Mouse (Mus musculus) CH12.LX (cell line): Measurements from ENCODE around the gene Gipc2. TPM values are rescaled to one million over a fixed set of nuclear protein-coding genes. Genes with fewer than 3 reads are reported as not detected.

Source experiments
- DNase-seq: peaks from one replicate; pipeline ENCODE4 v3.0.0-alpha.2; 2013; ENCODE audit errors: extremely low read depth
- H3K27ac ChIP-seq: 2 replicates; pipeline ENCODE4 v1.5.1; 2012; ENCODE audit warnings: low read depth, mild to moderate bottlenecking, control low read depth, moderate library complexity; ENCODE audit not compliant: insufficient read depth
- H3K27me3 ChIP-seq: replicated peaks from 2 replicates; pipeline ENCODE3; 2012; ENCODE audit warnings: inconsistent platforms
- H3K36me3 ChIP-seq, 2 experiments: replicated peaks in 1 of 2; 2 replicates each; pipeline versions ENCODE3 to v1.6.1; 2012; ENCODE audit warnings: inconsistent platforms in 1 of 2, low read length in 1 of 2, mild to moderate bottlenecking in 1 of 2, mixed read lengths in 1 of 2, moderate library complexity in 1 of 2; ENCODE audit not compliant: control insufficient read depth in 1 of 2, insufficient read depth in 1 of 2
- H3K4me1 ChIP-seq, 2 experiments: 2 replicates each; pipeline ENCODE4 v1.6.1; 2012; ENCODE audit warnings: inconsistent platforms in 1 of 2, moderate library complexity in 1 of 2; ENCODE audit not compliant: insufficient read depth in 2 of 2, control insufficient read depth in 1 of 2
- H3K4me2 ChIP-seq: 2 replicates; pipeline ENCODE4 v1.6.1; 2012; ENCODE audit warnings: low read depth, mild to moderate bottlenecking, control low read depth; ENCODE audit not compliant: poor library complexity, insufficient read depth, severe bottlenecking
- H3K4me3 ChIP-seq, 3 experiments: fragments of 150-350 bp in 1 of 3; sonication (generic) in 1 of 3; replicated peaks in 1 of 3; 2 replicates each; pipeline versions ENCODE3 to v1.5.1; 2011 to 2012; ENCODE audit warnings: low read depth in 2 of 3, low read length in 2 of 3, mild to moderate bottlenecking in 2 of 3, moderate library complexity in 2 of 3, control low read depth in 1 of 3, improper control_type of control experiment in 1 of 3, inconsistent platforms in 1 of 3, mixed read lengths in 1 of 3; ENCODE audit not compliant: poor library complexity in 1 of 3
- H3K79me2 ChIP-seq: replicated peaks from 2 replicates; pipeline ENCODE4 v1.6.1; 2012; ENCODE audit warnings: mild to moderate bottlenecking, moderate library complexity; ENCODE audit not compliant: control insufficient read depth, poor library complexity, insufficient read depth, severe bottlenecking; ENCODE audit errors: extremely low read depth
- H3K9ac ChIP-seq: 2 replicates; pipeline ENCODE4 v1.6.1; 2012; ENCODE audit warnings: low read depth, mild to moderate bottlenecking, control low read depth, moderate library complexity; ENCODE audit not compliant: insufficient read depth
- H3K9me3 ChIP-seq: replicated peaks from 2 replicates; pipeline ENCODE3; 2012; ENCODE audit warnings: low read length, inconsistent platforms, mixed read lengths
- BHLHE40 ChIP-seq: IDR thresholded peaks from 2 replicates; pipeline ENCODE4 v1.6.1; 2011; ENCODE audit warnings: mild to moderate bottlenecking, low read depth, low read length, improper control_type of control experiment
- CHD1 ChIP-seq: IDR thresholded peaks from 2 replicates; pipeline ENCODE4 v1.6.1; 2012; ENCODE audit warnings: low read depth, low read length, improper control_type of control experiment, inconsistent platforms
- CHD2 ChIP-seq: IDR thresholded peaks from 2 replicates; pipeline ENCODE4 v1.6.1; 2011; ENCODE audit warnings: low read length, improper control_type of control experiment
- CTCF ChIP-seq, 2 experiments: IDR thresholded peaks in 1 of 2; conservative IDR thresholded peaks in 1 of 2; 2 replicates each; pipeline ENCODE4 v1.5.1; 2011 to 2012; ENCODE audit warnings: low read depth in 2 of 2, low read length in 2 of 2, improper control_type of control experiment in 1 of 2, inconsistent platforms in 1 of 2, mild to moderate bottlenecking in 1 of 2, moderate library complexity in 1 of 2
- E2F4 ChIP-seq: IDR thresholded peaks from 2 replicates; pipeline ENCODE4 v1.6.1; 2011; ENCODE audit warnings: low read depth, low read length, improper control_type of control experiment; ENCODE audit not compliant: insufficient replicate concordance
- EP300 ChIP-seq: IDR thresholded peaks from 2 replicates; pipeline ENCODE4 v1.6.1; 2011; ENCODE audit warnings: low read length, improper control_type of control experiment
- GABPA ChIP-seq: IDR thresholded peaks from 2 replicates; pipeline ENCODE4 v1.6.1; 2012; ENCODE audit warnings: low read depth, low read length, improper control_type of control experiment, inconsistent platforms; ENCODE audit not compliant: insufficient replicate concordance
- IRF4 ChIP-seq: IDR thresholded peaks from 2 replicates; pipeline ENCODE4 v1.6.1; 2014; ENCODE audit warnings: low read depth, mild to moderate bottlenecking, inconsistent platforms, low read length, improper control_type of control experiment
- JUN ChIP-seq: IDR thresholded peaks from 2 replicates; pipeline ENCODE4 v1.6.1; 2011; ENCODE audit warnings: low read depth, mild to moderate bottlenecking, low read length, improper control_type of control experiment, moderate library complexity; ENCODE audit not compliant: insufficient read depth
- MAFK ChIP-seq: IDR thresholded peaks from 2 replicates; pipeline ENCODE4 v1.6.1; 2011; ENCODE audit warnings: low read length, improper control_type of control experiment; ENCODE audit not compliant: insufficient replicate concordance
- MAX ChIP-seq: IDR thresholded peaks from 2 replicates; pipeline ENCODE4 v1.6.1; 2011; ENCODE audit warnings: low read length, improper control_type of control experiment
- POLR2AphosphoS2 ChIP-seq: IDR thresholded peaks from 2 replicates; pipeline ENCODE4 v1.6.1; 2011; ENCODE audit warnings: low read depth, low read length, improper control_type of control experiment
- SIN3A ChIP-seq: IDR thresholded peaks from 2 replicates; pipeline ENCODE4 v1.6.1; 2012; ENCODE audit warnings: low read length, improper control_type of control experiment, inconsistent platforms
- UBTF ChIP-seq: IDR thresholded peaks from 2 replicates; pipeline ENCODE4 v1.6.1; 2012; ENCODE audit warnings: low read depth, mild to moderate bottlenecking, inconsistent platforms, low read length, improper control_type of control experiment, moderate library complexity
- USF1 ChIP-seq: IDR thresholded peaks from 2 replicates; pipeline ENCODE4 v1.6.1; 2014; ENCODE audit warnings: low read depth, mild to moderate bottlenecking, inconsistent platforms, low read length, improper control_type of control experiment
- ZC3H11A ChIP-seq: IDR thresholded peaks from 2 replicates; pipeline ENCODE4 v1.6.1; 2012; ENCODE audit warnings: low read depth, mild to moderate bottlenecking, inconsistent platforms, low read length, improper control_type of control experiment
- ZMIZ1 ChIP-seq: IDR thresholded peaks from 2 replicates; pipeline ENCODE4 v1.6.1; 2012; ENCODE audit warnings: low read depth, mild to moderate bottlenecking, inconsistent platforms, low read length, improper control_type of control experiment
- ZNF384 ChIP-seq: IDR thresholded peaks from 2 replicates; pipeline ENCODE4 v1.6.1; 2012; ENCODE audit warnings: low read depth, low read length, improper control_type of control experiment, inconsistent platforms
- dilution Hi-C: fragments of 300-500 bp; cut with MboI; formaldehyde crosslinking; loops from 2 replicates; pipeline ENCODE4 v1.14.3; 2020; ENCODE audit warnings: low sequenced_read_pairs; ENCODE audit not compliant: extremely low pct_unique_long_range_greater_than_20kb, extremely low pct_ligation_motif_present
- in situ Hi-C: fragments of 300-500 bp; cut with MboI; formaldehyde crosslinking; loops from 3 replicates; pipeline ENCODE4 v1.14.3; 2019; ENCODE audit warnings: low sequenced_read_pairs, low pct_ligation_motif_present, low pct_unique_long_range_greater_than_20kb, mixed read lengths
- polyA plus RNA-seq: library from polyadenylated mRNA; unstranded; fragments of >175 nt; gene quantifications from 2 replicates; pipeline ENCODE4 v1.2.1, GENCODE M21; 2012; ENCODE audit warnings: low read depth; ENCODE audit not compliant: insufficient read length
- total RNA-seq, 2 experiments: library from RNA; depleted of rRNA; stranded (reverse); fragments of 300-350 nt in 1 of 2; fragments of >200 nt in 1 of 2; gene quantifications; 2 replicates each; pipeline ENCODE4 v1.2.3; 2012 to 2014

The Gipc2 gene
- total and polyA plus RNA-seq, 3 experiments, result 0.24 to 1.2 (median 0.38) TPM

- in situ Hi-C loops, result no loop called here
- dilution Hi-C loops, result no loop called here
- DNase-seq, result no peak
- Histone ChIP-seq H3K4me2 (no peak overlapping the region), H3K9ac (no peak overlapping the region), H3K79me2 (no peaks in the 10 kb centered on the region), H3K9me3 (no peaks in the 10 kb centered on the region), H3K4me3 (no peak overlapping the region), H3K27ac (no peak overlapping the region), H3K4me1 (peaks cover 11 to 24% of the 10 kb centered on the region in 2 experiments), H3K27me3 (no peaks in the 10 kb centered on the region), H3K36me3 (no peaks in the 10 kb centered on the region)
- TF ChIP-seq ZMIZ1 (no peak), SIN3A (no peak), GABPA (no peak), JUN (no peak), BHLHE40 (no peak), UBTF (no peak), CTCF (conservative IDR thresholded peaks at IDR 0.05 in 1 of 2, IDR thresholded peaks at IDR 0.05 in 1 of 2; ENCODE audit: low read depth in 2 of 2, low read length in 2 of 2) (no peak), ZNF384 (no peak)
Measured at GRCm38 (mm10) chr3:152149863-152150262, 16.2 kb downstream of the Gipc2 start.

- no peak for DNase-seq
- dilution Hi-C loops, result no loop called here
- Histone ChIP-seq H3K27me3 (no peaks in the 10 kb centered on the region), H3K9me3 (no peaks in the 10 kb centered on the region), H3K4me2 (peak overlapping the region; percentile 8; the same call in 1 of the 2 replicates), H3K27ac (no peak overlapping the region), H3K9ac (no peak overlapping the region), H3K36me3 (no peaks in the 10 kb centered on the region), H3K4me1 (peaks cover 8 to 21% of the 10 kb centered on the region in 2 experiments), H3K79me2 (no peaks in the 10 kb centered on the region), H3K4me3 (no peak overlapping the region)
- TF ChIP-seq E2F4 (no peak), EP300 (no peak), IRF4 (no peak), MAFK (no peak), POLR2AphosphoS2 (no peak), MAX (no peak), USF1 (no peak), ZC3H11A (no peak), CHD2 (no peak), SIN3A (no peak), CHD1 (no peak), ZNF384 (no peak), BHLHE40 (no peak)
- in situ Hi-C loops, result no loop called here
Measured at GRCm38 (mm10) chr3:152149449-152149848, 16.6 kb downstream of the Gipc2 start.
